Mouse (Mus musculus) megakaryocyte-erythroid progenitor cell, adult 5 weeks (primary cell): ENCODE results near the gene Acta2. TPM values are rescaled to one million over a fixed set of nuclear protein-coding genes. Genes with fewer than 3 reads are reported as not detected.

Source experiments
- polyA plus RNA-seq: library from polyadenylated mRNA; stranded (reverse); fragments of >175 nt; gene quantifications from 2 replicates; pipeline ENCODE4 v1.2.3, GENCODE M21; 2012

Gene Acta2
- polyA plus RNA-seq = not detected in 2 replicates

GRCm38 (mm10) chr19:34254880-34255681, at the start of gene Acta2:
Gene Acta2 (minus strand): TSS chr19:34255590.

GRCm38 (mm10) chr19:34289948-34290789, 34.8 kb upstream of the Acta2 start, which contains the start of gene Fas:
Gene Fas (plus strand): TSS chr19:34290666.

DNA sequence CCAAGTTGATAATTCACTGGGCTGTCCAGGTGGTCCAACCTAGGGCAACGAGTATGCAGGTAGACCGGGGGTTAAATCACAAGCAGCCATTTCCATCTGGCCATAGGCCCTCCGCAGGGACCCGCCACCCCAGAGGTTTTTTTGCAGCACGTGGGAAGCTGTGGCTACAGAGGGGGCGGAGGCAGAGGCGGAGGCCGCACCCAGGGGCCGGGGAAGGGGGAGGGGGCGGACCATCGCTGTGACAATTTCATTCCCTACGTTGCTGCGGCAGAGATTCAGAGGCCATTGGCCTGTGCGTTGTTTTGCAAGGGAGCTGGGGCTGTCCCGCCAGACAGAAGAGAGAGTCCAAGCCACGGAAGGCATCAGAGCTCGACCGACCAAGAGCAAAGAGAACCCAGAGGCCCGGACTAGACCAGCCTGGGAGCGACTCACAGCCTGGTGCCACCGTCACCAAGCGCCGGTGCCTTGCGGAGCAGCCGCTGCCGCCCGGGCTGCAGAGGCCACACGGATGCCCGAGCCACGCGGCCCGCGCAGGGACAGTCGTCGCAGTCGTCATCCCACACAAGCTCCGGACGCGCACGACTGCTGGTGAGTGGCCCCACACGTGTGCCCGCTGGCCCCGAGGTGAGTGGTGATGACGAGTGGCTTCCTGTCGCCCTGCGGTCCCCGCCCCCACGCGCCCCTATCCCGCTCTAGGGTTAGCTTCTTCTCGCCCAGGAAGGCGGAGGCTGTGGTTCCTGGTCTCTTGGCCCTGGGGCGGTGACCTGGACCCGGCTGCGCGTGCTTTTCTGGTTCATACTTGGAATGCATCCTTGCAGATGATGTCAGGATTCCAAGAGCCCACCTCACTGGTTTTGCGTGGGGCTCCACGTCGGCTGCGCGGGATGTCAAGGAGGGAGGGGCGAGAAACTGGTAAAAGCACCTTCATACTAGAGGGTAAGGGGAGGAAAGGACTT, 63.1 kb downstream of the Acta2 start, which contains the start of gene Stambpl1:
Gene Stambpl1, plus strand, starts transcription at position 222 of the 956 bp plus-strand sequence.

Other genes with a start within 250 kb of the Acta2 start
- not detected in 2 replicates for gene Lipk, start 247.3 kb downstream of the Acta2 start, polyA plus RNA-seq
- gene Lipn, start 188.2 kb downstream of the Acta2 start, polyA plus RNA-seq = not detected in 2 replicates
- not detected in 2 replicates for gene Lipm, start 154.7 kb downstream of the Acta2 start, polyA plus RNA-seq
- 0.03 and 0.14 TPM in 2 replicates for gene Ankrd22, start 89.5 kb downstream of the Acta2 start, polyA plus RNA-seq
- 3.9 and 4.7 TPM in 2 replicates for gene Stambpl1, start 63.4 kb downstream of the Acta2 start, polyA plus RNA-seq
- 0.05 and 0.11 TPM in 2 replicates for gene Fas, start 35.1 kb upstream of the Acta2 start, polyA plus RNA-seq
- 0.13 TPM in 1 of 2 replicates, not detected in the other for gene Ch25h, start 219.6 kb upstream of the Acta2 start, polyA plus RNA-seq